Mouse (Mus musculus) spleen, adult 2 months (tissue): Measurements from ENCODE around the gene Iltifb.

ENCODE experiments used
- CTCF ChIP-seq: fragments of 200-500 bp; IDR thresholded peaks from 2 replicates; pipeline ENCODE4 v1.5.1; 2011; ENCODE audit warnings: mild to moderate bottlenecking, inconsistent platforms; ENCODE audit not compliant: insufficient read depth, insufficient read length, insufficient replicate concordance; ENCODE audit errors: extremely low read depth
- POLR2A ChIP-seq: fragments of 200-500 bp; IDR thresholded peaks from 2 replicates; pipeline ENCODE4 v1.6.1; 2011; ENCODE audit warnings: low read depth, low read length, inconsistent platforms

DNA sequence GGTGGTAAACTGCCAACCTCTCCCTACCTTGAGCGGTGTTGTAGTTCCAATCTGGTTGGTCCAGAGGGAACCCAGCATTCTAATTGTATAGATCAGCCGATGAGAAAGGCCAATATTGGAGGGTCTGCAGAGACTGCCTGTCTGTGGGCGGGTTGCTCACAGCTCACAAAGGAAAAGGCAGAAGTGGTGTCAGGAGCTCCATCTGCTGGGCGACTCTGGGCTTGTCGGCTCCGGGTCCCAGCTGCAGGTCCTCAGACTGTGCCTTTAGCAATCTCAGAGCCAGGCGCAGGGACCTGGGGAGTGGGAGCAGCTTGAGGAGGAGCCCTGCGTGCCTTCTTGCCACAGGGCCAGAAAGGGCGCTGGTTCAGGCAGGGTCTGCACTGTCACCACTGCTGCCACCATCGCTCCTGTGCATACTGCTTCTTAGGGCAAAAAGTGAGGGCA, 44.0 kb downstream of the Iltifb start:
- TF ChIP-seq CTCF (no peak), POLR2A (no peak)
